Mouse (Mus musculus) induced T-regulatory cell, adult 2 months (primary cell): ENCODE data around the gene Lztr1.

Source experiments
- DNase-seq: peaks from one replicate; pipeline ENCODE4 v3.0.0-alpha.2; 2012; ENCODE audit warnings: low read depth

Lztr1 gene

DNA sequence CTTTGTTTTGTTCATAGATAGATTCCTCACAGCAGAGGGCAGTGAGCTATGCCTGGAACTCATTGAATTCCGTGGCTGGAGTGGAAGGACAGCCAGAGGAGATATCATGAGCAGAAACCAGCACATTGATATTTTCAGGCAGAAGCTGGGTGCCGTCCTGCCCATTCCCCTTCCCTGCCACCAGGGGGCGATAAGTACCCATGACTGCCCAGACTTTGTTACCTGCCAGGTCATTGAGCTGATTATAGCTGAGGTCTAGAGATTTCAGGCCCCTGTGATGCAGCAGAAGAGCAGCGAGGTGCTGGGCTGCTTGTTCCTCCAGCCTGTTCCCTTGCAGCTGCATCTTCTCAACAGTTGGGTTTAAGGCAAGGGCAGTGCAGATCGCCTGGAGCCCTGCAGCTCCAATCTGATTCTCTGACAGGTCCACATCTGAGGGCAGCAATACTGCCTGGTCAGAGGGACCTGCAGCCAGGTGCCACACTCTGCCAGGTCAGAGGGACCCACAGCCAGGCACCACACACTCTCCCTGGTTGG lies 49.5 kb downstream of the Lztr1 start:
- peak; percentile 82 for DNase-seq

- DNase-seq, result no peak
Observed at GRCm38 (mm10) chr16:17558811-17559210, 50.3 kb downstream of the Lztr1 start.

GRCm38 (mm10) chr16:17559396-17560027 lies 51.0 kb downstream of the Lztr1 start:
- no peak for DNase-seq

GRCm38 (mm10) chr16:17561128-17561750 lies 52.8 kb downstream of the Lztr1 start, which contains the start of gene Lrrc74b:
Lrrc74b (minus strand) TSS chr16:17561247.
- no peak for DNase-seq

- no peak for DNase-seq
Observed at GRCm38 (mm10) chr16:17561751-17562208, 53.3 kb downstream of the Lztr1 start, which contains the start of gene P2rx6. P2rx6 (plus strand) TSS chr16:17561885.

GRCm38 (mm10) chr16:17563580-17563979 lies 55.1 kb downstream of the Lztr1 start:
- no peak for DNase-seq

DNA sequence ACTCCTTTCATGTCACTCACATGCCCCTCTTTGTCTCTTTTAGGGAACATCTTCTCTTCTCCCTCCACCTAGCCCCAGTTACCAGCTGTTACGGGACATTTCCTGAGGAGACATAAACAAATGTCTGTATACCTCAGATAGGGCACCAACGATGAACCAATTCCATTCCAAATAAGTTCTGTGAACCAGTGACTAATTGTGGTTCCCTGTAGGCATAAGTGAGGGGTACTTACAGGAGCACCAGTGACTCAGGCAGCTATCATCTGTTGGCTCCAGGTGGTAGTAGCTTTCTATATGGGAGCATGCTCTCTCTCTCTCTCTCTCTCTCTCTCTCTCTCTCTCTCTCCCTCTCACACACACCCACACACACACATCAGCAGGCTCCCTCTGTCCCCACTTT lies 55.7 kb downstream of the Lztr1 start:
- no peak for DNase-seq

- no peak for DNase-seq
Observed at GRCm38 (mm10) chr16:17564771-17565170, 56.3 kb downstream of the Lztr1 start.

- no peak for DNase-seq
Observed at GRCm38 (mm10) chr16:17566186-17566585, 57.7 kb downstream of the Lztr1 start.
